Mouse (Mus musculus): ENCODE results near the gene Rnf220.
"Not testable (repeated sequence)": the region's sequence is repeated elsewhere in the genome, so short reads cannot be mapped to it uniquely, and the experiment has no call there.

Rnf220 gene

DNA sequence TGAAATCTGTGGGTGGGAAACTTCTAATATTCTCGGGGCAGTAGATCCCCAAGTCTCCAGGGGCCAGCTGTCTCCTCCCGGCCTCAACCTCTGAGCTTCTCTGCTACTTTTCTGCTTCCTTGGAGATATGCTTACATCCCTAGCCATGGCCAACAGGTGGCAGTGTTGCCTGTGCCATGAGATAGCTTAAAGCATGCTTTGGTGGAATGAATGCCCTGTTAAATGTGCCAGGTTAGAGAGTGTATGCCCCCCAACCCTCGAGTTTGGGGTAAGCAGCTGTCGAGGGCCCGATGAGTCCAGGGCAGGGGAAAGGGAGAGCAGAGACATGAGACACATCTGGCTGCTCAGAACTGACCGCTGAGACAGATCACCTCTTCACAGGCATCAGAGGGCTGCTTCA is 226.6 kb downstream of the Rnf220 start:
- peak; percentile 75 for ATAC-seq (ENCODE audit: low TSS enrichment)

DNA sequence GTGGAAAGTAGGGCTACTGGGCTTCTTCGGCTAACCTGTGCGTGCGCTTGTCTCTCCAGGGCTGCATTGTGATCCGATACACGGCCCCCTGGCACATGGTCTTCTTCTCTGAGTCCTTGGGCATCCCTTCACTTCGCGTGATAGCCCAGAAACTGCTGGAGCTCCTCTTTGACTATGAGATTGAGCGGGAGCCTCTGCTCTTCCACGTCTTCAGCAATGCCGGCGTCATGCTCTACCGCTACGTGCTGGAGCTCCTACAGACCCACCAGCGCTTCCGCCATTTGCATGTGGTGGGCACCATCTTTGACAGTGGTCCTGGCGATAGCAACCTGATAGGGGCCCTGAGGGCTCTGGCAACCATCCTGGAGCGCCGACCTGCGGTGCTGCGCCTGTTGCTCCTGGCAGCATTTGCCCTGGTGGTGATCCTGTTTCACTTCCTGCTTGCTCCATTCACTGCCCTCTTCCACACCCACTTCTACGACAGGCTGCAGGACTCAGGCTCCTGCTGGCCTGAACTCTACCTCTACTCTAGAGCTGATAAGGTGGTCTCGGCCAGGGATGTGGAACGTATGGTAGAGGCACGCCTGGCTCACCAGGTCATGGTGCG is 228.9 kb downstream of the Rnf220 start:
- ATAC-seq (ENCODE audit: low TSS enrichment) = no peak

DNA sequence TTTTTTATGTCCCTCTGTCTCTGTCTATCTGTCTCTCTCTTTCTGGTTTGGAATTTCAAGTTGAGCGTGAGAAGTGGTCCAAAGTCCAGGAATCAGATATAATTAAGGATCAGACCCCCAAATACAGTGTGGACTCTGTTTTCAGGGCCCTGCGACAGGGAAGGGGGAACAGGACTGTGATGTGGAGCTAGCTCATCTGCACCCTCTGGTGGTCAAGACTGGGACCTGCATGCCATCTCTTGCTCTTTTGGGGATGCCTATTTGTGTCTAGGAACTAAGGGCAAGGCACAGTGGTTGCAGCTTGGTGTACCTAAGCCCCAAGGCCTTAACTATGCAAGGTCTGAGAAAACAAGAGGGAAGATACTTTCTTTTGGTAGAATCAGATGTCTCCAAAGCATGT is 229.6 kb downstream of the Rnf220 start:
- peak; percentile 59 for ATAC-seq (ENCODE audit: low TSS enrichment)

DNA sequence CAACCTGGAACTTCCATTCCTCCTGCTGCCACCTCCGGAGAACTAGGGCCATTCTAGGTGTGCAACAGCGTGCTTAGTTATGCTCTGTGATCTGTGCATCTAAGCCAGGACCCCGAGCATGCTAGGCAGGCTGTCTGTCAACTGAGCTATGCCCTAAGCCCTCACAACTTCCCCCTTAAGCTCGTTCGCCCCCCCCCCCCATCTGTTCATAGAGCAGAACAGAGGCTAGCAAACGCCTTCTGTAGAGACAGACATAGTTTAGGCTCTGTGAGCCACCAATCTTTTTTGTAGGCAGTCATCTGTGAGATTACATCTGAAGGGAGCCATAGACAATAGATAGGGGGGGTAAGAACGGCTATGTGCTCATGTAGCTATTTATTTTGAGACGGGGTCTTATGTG is 233.9 kb downstream of the Rnf220 start:
- no peak for ATAC-seq (ENCODE audit: low TSS enrichment)

DNA sequence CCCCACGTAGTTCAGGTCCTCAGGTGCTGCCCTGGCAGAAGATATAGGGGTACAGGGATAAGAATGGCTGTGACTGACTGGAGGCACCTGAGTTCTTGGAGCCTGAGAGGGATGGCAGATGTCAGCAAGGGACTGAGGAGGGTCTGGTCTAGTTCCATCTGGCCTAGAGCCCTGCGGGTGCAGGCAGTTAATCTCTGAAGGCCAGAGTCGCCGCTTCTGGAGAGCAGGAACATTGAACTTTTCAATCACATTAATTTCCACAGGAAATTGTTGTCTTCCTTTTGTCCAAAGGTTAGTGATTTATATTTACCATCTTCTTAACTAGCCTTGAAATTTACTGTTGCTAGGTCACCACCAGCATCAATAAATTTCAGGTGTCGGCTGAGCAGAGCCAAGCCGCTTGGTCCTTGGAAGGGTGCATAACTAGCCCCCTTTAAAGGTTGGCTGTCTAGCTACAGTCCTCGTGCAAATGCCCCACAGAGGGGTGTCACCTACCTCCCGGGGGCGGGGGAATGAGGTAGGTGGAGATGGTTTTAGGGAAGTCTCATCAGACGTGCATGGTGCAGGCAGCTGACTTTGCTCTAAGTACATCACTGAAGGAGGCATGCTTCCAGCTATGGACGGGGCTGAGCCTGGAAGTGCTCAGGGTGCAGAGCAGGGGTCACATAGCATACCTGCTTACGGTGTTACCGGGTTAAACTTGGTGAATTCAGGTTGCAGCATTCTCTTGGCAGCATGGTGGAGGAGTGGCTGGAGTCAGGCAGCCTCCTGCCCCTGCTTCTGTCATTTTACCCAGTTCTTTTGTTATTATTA is 234.5 kb downstream of the Rnf220 start:
- no peak for ATAC-seq (ENCODE audit: low TSS enrichment)

DNA sequence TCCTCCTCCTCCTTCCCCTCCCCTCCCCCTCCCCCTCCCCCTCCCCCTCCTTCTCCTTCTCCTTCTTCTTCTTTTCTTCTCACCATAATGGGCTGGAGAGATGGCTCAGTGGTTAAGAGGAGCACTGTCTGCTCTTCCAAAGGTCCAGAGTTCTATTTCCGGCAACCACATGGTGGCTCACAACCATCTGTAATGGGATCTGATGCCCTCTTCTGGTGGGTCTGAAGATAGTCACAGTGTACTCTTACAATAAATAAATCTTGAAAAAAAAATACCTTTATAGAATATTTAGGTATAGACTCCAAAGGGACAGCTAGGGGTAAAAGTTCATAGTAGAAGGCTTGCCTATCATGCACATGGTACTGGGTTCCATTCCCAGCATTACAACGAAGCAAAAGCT is 235.6 kb downstream of the Rnf220 start:
- ATAC-seq (ENCODE audit: low TSS enrichment) = no peak

DNA sequence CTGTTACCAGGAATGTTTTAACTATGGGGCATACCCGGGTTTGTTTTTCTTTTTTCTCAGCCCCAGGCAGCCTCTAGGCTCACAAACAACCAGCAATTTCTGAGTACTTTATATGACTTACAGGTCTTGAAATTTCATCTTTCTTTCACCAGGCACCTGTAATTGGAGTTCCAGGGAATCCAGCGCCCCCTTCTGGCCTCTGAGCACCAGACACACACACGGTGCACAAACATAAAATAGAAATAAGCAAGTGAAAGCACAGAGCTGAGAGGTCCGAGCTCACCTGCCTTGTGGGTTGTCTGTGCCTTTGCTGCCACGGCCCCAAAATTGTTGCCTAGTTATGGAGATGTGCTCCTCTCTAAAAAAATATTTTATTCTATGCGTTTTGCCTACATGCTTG is 236.9 kb downstream of the Rnf220 start:
- ATAC-seq (ENCODE audit: low TSS enrichment) = not testable (repeated sequence)

DNA sequence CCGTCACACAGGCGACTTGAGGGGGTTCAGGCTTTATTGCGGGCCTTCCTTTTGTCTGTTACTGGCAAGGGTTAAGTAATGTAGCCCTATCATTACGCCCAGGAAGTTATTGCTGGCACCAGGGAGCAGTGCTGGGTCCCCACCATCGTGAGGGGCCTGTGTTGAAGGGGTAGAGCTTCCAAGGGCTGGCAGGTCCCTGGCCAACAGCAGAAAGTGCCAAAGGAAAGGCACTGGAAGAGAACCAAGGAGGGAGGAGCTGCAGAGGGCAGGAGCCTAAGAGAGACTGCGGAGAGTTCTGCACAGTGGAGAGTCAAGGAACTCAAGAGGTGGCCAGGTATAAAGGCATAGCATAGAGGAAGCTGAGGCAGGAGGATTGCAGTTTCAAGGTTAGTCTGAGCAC is 242.2 kb downstream of the Rnf220 start:
- ATAC-seq (ENCODE audit: low TSS enrichment) = no peak

DNA sequence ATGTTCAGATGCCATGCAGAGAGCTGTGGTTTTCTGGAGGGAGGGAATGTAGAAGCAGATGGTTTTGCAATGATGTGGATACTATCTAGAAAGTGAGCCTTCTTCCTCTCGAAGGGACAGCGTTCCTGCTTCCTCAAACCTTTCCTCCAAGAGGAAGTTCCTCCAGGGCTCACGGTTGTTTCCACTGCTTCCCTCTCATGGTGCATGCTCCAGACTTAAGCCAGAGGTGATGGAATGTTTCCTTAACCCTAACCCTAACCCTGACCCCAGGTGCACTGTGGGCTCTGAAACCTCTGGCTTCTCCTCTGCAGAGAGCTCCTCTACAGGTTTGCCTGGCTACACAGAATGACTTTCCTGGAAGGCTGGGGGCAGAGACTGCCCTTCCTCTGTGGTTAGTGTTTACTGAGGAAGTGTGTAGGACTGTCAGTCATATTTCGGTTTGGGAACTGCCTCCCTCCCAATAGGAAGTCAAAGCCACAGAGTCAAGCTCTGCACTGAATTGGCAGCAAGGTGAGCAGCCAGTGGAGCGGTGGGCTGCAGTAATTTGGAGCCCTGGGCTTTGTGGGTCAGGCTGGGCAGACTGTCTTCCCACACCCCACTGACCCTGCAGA is 242.7 kb downstream of the Rnf220 start:
- no peak for ATAC-seq (ENCODE audit: low TSS enrichment)

DNA sequence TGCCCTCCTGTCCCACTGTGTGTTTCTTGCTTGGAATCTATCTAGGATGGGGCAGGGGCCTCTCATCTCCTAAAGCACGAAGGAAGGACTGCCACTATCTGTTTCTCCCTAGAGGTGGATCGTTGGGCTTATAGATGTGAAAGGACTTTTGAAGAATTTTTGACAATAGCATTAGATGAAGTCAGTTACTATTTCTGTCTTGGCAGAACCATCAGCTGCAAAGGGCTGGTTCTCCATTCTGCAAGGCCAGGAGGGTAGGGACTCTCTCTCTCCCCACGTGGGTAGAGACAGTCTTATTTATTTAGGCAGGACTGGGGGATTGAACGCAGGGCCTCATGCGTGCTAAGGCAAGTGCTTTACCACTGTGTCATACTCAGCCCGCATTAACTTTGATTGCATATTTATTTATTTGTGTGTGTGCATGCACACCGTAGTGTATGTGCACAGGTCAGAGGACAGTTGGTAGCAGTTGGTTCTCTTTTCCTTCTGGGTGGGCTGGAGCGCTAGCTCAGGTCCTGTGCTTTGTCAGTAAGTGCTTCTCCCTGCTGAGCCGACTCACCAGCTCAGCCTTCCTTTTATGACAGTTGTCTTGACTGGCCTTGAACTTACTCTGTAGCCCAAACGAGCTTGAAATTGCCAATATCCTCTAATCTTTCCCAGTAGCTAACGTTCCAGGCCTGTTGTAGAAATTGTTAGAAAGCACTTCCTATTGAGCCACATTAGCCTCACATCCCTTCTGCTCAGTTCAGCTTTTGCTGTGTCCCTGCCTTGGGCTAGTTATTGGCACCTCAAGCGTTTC is 243.4 kb downstream of the Rnf220 start:
- no peak for ATAC-seq (ENCODE audit: low TSS enrichment)

DNA sequence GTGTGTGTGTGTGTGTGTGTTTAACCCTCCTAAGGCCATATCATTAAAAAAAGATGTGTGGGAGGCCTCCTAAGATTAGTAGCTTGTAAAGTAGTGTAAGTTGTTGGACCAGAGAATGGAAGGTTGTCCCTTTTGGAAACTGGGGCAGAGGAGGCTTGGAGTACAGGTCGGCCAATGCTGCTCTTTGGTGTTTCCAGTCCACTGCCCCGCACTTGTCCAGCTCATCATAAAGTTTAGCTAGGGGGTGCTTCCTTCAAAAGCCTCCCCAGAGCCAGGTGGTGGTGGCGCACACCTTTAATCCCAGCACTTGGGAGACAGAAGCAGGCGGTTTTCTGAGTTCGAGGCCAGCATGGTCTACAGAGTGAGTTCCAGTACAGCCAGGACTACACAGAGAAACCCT is 244.1 kb downstream of the Rnf220 start:
- no peak for ATAC-seq (ENCODE audit: low TSS enrichment)

DNA sequence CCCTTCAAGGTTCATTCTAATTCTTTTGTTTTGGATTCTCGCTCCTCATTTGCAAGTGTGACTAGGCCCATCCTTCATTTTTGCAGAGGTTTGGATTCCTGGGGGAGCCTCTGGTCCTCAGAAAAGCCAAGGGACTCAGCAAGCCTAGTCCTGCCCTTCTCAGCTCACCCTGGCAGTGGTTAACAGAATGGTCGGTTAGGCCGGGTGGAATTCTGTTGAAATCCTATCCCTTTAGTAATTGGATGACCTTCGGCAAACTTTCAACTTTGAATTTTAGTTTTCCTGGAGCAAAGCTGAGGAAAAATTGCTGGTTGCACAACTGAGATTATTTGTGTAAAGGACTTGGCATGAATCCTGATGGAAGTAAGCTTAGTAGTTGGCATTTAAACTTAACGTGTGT is 244.5 kb downstream of the Rnf220 start:
- ATAC-seq (ENCODE audit: low TSS enrichment) = no peak

DNA sequence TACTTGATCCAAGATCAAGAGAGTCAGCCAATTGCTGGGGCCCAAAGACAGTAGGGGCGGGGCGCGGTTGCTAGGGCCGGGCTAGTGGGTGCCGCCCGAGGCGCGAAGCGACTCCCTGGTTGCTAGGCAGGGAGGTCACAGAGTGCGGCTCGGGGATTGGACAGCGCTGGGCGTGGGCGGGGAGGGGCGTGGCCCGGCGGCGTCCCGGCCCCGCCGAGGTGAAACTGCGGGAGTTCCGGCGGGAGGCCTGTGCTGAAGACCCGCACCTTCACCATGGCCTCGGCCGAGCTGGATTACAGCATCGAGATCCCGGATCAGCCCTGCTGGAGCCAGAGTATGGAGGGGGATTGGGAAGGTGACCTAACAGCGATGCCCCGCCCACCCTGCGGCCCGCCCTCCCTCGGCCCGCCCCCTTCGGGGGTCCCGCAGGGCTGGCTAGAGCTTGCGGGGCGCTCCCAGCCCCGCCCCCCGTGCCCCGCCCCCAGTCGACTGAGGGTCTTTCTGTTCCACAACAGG is 245.0 kb downstream of the Rnf220 start, which contains the start of the genes Tmem53 and Armh1:
Gene Tmem53, plus strand, starts transcription at position 151 of the 516 bp plus-strand sequence.
Gene Armh1, minus strand, starts transcription at position 325 of the 516 bp plus-strand sequence.
- peak; percentile 96 for ATAC-seq (ENCODE audit: low TSS enrichment)

DNA sequence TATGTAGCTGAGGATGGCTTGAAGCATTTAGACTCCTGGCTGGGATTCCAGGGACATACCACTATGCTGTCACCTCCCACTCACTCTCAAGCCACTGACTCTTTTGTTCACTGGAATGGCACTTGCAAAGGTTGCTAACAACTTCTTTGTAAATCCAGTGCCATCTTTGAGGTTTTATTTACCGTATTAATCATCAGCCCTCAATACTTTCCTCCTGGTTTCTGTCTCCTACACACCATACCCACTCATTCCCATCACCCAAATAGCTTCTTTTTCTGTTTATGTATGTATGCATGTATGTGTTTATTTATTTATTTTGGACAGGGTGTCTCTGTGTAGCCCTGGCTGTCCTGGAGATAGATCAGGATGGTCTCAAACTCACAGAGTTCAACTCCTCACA is 245.9 kb downstream of the Rnf220 start:
- ATAC-seq (ENCODE audit: low TSS enrichment) = no peak

DNA sequence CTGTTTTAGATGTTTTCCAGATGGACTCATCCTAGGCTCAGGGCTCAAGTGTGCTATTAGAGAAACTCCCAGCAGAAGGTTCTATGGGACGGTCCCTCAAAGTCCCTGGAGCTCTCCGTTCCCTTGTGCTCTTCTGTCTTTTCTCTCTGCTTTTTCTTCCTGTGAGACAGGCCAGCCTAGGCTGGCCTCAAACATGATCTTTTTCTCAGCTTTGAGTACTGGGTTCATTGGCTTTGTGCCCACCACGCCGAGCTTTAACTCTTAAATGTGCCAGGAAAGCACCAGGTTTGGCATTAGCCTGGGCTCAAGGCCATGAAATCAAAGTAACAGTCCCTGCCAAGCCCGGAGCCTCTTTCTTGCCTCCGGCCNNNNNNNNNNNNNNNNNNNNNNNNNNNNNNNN is 256.0 kb downstream of the Rnf220 start:
- ATAC-seq (ENCODE audit: low TSS enrichment) = no peak

DNA sequence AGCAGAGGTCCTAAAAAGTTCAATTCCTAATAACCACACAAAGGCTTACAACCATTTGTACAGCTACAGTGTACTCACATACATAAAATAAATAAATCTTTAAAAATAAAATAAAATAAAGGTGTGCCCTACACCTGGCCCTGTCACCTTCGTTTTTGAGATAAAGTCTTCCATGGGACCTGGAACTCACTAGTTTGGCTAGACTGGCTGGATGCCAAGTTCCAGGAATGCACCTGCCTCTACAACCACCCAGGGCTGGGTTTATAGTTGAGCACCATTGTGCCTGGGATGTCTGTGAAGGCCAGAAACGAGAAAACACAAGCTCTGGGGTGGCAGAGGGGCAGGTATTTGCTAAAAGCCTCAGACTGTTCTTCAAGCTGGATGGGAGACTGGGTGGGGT is 257.7 kb downstream of the Rnf220 start:
- ATAC-seq (ENCODE audit: low TSS enrichment) = no peak

DNA sequence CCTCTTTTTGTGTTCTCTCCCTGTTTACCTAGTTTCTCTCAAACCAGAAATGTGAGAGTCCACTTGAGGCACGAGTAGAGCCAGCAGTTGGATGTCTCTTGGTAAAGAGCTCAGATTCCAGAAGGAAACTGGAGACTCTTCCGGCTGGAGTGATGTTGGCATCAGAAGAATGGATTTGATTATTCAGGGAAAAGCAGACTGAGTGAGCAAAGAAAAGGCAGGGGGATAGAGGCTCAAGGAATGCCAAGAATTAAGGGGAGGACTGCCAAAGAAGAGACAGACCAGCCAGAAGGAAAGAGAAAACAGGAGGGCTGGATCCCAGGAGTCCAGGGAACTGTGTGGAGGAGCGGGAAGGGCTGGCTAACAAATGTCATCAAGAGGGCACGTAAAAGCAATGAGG is 261.0 kb downstream of the Rnf220 start:
- ATAC-seq (ENCODE audit: low TSS enrichment) = no peak

DNA sequence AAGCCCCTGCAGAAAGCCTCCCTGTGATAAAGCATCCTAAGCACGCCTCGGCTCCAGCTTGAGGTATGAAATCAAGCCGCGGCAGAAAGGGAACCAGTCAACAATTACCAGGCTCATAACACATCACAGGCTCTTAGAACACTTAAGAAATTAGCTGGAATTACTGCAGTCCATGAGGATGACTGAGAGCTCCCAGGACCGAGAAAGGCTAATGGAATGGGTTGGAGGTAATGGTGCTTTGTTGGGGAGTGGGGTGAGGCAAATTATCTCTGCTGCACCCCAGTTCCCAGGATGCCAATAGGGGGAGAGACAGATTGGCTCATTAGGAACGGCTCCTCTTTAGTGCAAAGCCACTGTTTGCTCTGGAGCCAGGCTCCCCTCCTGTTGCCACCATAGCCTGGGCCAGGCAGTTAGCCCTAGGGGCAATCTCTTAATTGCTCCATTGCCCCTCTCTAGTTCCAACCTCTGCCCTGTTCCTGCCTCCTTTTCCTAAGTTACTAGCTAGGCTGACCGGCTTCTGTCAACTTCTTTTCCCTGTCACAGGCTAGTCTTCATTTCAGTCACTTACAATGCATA is 262.6 kb downstream of the Rnf220 start:
- ATAC-seq (ENCODE audit: low TSS enrichment) = no peak

DNA sequence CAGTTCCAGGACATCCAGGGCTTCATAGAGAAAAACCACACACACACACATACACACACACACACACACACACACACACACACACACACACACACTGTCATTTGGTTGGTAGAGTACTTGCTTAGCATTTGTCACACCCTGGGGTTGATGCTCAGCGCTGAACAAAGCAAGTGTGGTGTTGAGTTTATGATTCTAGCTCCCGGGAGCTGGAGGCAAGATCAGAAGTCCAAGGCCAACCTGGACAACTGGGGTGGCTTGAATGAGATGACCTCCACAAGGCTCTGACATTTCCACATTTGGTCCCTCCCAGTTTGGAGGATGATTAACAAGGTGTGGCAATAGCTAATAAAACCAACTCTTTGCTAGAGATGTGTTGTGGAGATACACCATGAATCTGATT is 265.6 kb downstream of the Rnf220 start:
- no peak for ATAC-seq (ENCODE audit: low TSS enrichment)

DNA sequence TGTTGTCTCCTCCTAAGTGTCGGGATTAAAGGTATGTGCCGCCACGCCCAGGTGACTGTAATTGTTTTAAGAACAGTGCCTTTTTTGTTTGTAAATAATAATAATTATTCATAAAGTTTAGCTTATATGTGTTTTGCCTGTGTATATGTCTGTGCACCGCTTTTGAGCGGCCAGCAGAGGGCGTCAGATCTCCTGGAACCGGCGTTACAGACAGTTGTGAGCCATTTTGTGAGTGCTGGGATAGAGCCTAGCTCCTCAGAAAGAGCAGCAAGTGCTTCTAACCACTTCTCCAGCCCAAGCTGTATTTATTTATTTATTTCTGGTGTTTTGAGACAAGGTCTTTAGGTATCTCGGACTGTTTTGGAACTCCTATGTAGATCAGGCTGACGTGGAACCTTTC is 266.5 kb downstream of the Rnf220 start:
- ATAC-seq (ENCODE audit: low TSS enrichment) = no peak

DNA sequence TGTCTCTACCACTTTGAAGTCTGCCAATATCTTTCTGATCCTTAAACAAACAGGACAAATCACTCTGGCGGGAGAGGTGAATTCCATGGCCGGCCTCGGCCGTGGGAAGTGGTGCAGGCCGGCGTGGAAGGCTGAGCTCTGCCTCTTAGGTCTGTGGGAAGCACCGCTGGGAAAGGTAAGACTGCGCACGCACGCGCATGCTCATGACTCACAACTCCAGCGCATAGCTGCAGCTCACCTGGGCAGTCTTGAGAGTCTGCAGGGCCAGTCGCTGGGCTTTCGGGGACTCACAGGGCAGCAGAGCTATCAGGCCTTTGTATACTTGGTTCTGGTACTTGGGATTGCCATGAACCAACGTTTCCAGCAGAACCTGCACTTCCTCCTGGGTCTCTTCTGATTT is 267.3 kb downstream of the Rnf220 start:
- no peak for ATAC-seq (ENCODE audit: low TSS enrichment)

DNA sequence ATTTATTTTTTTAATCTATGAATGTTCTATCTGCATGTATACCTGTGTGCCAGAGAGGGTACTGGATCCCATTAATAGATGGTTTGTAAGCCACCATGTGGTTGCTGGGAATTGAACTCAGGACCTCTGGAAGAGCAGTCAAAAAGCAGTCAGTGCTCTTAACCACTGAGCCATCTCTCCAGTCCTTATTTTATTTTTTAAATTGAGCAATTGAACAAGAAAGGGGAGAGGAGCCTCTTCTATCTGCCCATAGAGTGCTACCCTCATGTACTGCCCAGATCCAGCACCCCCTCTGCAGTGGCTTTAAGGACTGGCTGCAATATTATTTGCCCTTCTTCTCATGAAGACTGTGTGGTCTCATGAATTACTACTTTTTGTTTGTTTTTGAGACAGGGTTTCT is 271.6 kb downstream of the Rnf220 start:
- no peak for ATAC-seq (ENCODE audit: low TSS enrichment)
